Mouse (Mus musculus) spleen, postnatal 10 days (tissue): ENCODE data around the gene Hist1h4i.
"Not testable (repeated sequence)": the region's sequence is repeated elsewhere in the genome, so short reads cannot be mapped to it uniquely, and the experiment has no call there.

Experiments used
- DNase-seq, 2 experiments: peaks; one replicate each; pipeline ENCODE4 v3.0.0; 2021 to 2022; ENCODE audit warnings: low spot score in 2 of 2

Gene Hist1h4i

DNA sequence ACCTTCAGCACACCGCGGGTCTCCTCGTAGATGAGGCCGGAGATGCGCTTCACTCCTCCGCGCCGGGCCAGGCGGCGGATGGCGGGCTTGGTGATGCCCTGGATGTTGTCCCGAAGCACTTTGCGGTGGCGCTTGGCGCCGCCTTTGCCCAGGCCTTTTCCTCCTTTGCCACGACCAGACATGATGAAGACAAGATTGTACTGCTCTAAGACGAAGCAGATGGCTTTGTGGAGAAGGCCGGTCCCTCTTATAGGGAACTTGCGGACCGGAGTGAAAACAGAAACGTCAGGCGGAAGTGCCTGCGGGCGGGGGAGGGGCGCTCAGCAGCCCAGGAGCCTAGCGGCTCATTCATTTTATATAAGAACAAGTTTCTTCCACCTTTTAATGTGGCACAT, at the start of gene Hist1h4i:
TSS of gene Hist1h4i (minus strand) at position 221 of the 395 bp plus-strand sequence.
- peak; percentile 98 to 100 for DNase-seq

DNA sequence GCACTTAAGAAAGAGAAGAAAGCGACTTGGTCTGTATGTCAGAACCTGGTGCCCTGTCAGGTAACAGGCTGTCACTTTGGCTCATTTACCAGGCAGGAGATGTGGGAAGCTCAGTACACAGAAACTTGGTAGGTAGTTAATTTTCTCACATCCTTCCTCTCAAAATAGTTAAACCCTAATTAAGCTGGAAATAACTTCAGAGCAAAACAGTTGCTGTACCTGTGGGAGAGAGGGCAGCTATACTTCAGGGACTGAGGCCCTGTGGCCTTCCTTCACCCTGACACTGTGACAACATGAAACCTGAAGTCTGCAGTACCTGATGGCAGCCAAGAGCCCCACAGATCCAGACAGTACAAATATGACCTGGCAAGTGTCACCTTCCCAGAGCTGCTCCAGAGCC, 43.0 kb upstream of the Hist1h4i start, which contains the start of gene Vmn1r188:
TSS of gene Vmn1r188 (plus strand) at position 301 of the 400 bp plus-strand sequence.
- DNase-seq = not testable (repeated sequence)

DNA sequence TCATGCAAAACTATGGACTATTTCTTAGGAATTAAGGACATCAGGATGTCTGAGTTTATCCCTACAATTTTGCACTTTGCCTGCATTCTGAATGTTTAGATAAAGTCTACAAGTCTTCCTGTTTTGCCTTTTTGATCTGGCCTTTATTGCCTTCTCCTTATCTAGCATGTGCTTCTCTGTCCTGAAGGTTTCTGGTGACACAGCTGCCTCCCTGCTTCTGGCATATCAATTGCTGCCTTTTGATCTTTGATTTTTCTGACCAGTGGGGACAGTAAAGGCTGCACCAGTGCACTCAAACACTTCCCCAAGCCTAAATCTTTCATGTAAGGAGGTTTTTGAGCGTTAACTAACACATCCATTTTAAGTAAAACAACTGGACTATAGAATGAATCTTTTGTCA, 22.3 kb upstream of the Hist1h4i start:
- no peak for DNase-seq

DNA sequence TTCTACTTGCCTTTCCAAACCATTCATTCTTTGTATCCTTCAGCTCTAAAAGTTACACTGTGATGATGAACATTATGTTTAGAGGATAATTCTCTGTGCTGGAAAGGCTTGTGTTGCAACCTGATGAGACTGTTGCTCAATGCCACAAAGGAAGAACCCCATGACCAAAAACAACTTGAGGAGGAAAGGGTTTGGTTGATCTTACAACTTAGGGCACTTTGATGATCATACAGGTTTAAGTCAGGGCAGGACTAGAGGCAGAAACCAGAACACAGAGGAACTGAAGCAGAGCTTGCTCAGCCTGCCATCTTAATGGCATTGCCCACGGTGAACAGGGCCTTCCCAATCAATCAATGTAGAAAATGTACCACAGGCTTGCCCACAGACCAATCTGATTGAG, 20.3 kb upstream of the Hist1h4i start:
- no peak for DNase-seq

DNA sequence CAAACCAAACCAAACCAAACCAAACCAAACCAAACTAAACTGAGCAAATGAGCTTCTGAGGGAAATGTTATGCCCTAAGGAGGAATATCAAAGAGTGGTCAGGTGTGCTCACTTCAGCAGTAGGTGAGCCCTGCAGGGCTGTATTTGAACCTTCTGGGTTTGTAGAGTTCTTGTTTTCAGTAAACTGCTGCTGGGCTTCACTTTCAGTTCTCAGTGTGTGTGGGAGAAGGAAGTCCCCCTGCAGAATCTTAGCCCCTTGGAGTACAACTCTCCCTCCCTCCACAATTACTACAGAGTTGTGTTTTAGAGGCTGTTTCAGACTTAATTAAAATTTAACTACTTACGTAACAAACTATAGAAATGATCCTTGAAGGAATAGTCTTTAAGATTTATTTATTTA, 12.6 kb upstream of the Hist1h4i start:
- no peak for DNase-seq

DNA sequence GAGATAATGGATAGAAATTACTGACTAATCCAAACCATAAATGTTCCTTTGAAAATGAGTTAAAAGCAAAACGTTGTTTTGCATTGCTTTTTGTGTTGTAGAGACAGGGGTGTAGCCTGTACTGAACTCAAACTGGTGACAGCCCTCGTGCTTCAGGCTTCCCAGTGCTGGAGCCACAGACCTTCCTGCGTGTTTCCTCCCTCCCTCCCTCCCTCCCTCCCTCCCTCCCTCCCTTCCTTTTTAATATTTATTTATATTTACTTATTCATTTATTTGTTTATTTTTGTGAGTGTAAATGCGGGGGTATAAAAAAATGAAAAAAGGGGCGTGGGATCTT, 10.3 kb upstream of the Hist1h4i start:
- DNase-seq = no peak

DNA sequence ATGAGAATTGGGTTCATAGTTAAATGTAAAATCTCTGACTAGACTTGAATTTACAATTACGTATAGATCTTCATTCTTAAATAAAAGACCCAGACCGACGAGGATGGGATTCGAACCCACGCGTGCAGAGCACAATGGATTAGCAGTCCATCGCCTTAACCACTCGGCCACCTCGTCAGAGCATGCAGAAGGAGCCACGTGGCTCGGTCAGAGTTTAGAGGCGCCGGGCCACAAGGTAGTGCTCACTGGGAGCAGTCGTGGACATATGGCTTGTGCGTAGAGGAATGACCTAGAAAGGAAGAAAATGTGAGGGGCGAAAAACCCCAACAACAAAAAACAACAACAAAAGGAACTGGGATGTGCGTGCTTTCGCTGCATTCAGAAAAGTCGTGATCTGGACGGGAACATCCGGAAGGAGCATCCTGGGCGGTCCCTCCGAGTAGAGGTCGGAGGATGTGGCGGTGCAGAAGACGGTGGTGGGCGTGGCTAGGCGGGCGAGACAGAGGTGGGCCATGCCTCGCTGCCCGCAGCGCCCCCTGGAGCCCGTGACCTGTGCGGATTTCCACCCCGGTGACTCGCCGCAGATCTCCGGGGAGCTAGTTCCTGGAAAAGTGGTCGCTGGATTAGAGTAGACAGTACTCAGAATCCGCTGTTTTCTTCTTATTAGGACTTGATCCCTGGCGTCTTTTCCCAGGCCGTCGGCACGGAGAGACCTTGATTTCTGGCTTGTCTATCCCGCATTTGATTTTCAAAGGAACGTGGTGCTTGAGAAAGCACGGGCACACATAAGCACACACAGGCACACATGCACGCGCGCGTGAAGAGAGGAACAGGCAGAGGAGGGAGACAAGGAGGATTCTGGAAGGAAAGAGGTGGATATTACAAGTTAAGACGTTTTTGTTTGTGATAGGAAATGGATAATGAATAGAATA, 9.7 kb upstream of the Hist1h4i start:
- DNase-seq = peak; percentile 85 to 96

DNA sequence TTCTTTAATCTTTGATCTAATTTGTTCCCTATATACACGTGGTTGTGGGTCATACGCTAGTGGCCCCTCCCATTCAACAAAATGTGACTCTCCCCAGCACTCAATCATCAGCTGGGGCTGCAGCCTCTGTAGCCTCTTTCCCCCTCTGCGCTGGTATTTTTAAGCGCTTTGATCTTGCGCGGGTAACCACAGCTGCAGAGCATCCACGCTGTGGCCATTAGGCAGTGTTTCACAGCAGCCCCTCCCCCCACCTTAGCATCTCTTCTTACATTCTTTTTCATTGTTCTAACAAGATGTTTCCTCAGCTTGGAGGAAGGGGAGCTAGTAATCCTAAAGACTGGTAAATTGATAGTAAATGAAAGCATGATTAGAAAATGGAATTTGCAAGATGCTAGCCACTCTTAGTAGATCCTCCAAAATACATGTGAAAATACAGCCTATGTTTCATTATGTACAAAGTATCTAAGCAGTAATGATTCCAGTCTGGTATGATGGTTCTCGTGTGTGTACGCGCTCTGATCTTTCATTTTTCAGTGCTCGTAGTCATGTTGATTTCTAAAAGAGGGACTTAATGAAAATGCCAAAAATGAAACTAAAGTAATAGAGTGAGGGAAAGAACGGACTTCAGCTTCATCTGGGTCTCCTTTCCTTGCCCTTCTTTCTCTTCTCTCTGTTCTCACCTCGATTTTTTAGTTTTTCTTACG, 8.7 kb upstream of the Hist1h4i start:
- DNase-seq = peak in 1 of 2 experiments; percentile 63

DNA sequence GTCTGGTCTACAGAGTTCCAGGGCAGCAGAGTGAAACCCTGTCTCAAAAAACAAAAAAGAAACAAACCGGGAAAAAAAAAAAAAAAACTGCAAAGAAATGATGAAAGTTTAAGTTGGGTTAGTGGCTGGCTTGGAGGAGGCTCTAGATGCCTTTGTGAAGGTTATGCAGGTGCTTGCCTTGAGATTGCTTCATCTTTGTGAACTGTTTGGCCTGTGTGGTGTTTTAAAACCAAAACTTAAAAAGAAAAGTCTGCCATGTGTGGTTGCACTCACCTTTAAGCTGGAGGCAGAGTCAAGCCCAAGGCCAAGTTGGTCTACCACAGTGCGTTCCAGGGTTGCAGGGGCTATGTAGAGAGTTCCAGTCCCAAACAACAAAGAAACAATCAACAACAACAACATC, 7.9 kb upstream of the Hist1h4i start:
- no peak for DNase-seq

DNA sequence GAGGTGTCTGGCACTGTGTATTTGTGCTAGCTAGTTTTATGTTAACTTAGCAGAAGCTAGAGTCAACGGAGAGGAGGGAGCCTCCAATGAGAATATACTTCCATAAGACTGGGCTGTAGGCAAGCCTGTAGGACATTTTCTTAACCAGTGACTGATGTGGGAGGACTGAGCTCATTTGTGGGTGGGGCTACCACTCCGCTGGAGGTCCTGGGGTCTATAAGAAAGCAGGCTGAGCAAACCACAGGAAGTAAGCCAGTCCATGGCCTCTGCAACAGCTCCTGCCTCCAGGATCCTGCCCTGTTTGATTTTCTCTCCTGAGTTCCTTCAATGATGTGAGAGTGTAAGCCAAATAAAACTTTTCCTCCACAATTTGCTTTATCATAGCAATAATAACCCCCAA, 4.1 kb upstream of the Hist1h4i start:
- DNase-seq = no peak

DNA sequence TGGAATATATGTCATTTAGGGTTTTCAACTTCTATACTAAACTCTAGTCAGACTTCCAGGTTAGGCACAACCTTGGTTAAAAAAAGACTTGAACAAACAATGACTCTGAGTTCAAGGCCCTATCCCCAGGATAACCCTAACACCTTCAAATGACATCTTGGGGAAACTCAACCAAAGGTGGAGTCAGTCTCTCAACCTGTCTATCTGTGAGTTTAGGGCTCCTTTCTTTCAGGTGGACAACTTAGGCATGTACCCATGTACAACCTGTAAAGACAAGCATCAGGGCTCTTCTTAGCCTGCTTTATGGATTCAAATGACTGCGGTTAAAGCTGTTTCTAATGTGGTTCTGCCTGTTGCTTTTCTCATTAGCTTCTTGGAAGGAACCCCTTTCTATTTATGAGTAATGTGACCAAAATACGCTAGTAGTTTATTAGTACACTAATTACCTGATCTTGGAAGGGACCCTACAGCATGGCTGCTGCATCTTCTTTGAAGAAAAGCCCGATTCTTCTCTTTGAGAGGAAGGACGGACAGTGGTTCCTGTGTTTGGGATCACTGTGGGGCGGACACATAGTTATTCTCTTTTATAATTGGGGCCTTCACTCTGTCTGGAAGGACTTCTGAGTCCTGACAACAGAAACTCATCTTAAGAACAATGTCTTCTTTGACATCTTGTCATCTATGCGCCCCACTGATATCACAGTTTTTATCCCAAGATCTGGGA, 3.4 kb upstream of the Hist1h4i start:
- no peak for DNase-seq

DNA sequence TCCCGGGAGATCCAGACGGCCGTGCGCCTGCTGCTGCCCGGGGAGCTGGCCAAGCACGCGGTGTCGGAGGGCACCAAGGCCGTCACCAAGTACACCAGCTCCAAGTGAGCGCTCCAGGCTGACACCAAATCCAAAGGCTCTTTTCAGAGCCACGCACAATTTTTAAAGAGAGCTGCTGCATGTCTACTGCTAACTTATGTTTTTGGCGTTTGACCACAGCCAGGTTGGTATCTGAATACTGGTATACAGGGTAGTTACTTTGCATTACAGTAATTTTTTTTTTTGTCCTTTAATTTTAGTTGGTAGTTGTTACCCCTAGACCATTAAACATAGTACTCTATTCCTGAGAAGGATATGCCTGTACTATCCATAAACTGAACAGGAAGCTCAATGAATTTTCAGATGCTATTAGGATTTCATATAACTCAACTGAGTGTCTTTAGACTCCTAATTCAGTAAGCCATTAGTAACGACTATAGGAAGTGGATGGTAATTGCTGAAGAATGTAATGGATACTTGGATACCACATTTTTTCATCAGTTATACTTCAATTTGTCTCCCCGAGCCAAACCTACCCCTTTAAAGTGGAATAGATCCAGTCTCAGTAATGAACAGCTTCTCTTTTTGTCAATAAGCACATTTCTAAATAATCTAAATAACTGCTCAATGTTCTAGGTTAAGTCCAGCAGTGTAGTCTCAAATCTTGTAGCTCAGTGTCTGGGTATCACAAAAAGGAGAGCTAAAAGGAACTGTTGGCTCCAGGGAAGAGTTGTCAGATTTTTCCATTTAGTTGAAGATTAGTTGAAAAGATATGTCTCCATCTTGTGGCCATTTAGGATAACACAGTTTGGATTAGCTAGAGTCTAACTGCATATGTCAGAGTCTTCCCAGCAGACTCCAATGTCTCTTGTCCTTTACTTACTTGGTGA, 2.6 kb upstream of the Hist1h4i start:
- no peak for DNase-seq

DNA sequence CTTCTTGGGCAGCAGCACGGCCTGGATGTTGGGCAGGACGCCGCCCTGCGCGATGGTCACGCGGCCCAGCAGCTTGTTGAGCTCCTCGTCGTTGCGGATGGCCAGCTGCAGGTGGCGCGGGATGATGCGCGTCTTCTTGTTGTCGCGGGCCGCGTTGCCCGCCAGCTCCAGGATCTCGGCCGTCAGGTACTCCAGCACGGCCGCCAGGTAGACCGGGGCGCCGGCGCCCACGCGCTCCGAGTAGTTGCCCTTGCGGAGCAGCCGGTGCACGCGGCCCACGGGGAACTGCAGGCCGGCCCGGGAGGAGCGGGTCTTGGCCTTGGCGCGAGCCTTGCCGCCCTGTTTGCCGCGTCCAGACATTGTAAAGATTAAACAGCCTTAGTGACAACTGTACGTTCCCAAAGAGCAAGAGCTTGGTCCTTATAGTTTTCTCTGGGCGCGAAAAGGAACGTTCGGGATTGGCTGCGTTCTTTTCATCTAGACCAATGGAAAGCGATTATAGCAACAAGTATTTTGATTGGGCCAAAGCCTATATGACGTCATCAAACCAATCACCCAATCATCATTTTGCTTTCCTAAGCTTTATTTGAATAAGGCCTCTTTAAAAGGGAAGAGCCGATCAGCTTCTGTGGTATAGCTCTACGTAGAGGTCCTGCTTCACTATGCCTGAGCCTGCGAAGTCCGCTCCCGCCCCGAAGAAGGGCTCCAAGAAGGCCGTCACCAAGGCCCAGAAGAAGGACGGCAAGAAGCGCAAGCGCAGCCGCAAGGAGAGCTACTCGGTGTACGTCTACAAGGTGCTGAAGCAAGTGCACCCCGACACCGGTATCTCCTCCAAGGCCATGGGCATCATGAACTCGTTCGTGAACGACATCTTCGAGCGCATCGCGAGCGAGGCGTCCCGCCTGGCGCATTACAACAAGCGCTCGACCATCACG, 1.7 kb upstream of the Hist1h4i start, which contains the start of the genes Hist1h2ag and Hist1h2bj:
TSS of gene Hist1h2ag (minus strand) at position 377 of the 935 bp plus-strand sequence.
TSS of gene Hist1h2bj (plus strand) at position 647 of the 935 bp plus-strand sequence.
- peak; percentile 84 to 90 for DNase-seq

DNA sequence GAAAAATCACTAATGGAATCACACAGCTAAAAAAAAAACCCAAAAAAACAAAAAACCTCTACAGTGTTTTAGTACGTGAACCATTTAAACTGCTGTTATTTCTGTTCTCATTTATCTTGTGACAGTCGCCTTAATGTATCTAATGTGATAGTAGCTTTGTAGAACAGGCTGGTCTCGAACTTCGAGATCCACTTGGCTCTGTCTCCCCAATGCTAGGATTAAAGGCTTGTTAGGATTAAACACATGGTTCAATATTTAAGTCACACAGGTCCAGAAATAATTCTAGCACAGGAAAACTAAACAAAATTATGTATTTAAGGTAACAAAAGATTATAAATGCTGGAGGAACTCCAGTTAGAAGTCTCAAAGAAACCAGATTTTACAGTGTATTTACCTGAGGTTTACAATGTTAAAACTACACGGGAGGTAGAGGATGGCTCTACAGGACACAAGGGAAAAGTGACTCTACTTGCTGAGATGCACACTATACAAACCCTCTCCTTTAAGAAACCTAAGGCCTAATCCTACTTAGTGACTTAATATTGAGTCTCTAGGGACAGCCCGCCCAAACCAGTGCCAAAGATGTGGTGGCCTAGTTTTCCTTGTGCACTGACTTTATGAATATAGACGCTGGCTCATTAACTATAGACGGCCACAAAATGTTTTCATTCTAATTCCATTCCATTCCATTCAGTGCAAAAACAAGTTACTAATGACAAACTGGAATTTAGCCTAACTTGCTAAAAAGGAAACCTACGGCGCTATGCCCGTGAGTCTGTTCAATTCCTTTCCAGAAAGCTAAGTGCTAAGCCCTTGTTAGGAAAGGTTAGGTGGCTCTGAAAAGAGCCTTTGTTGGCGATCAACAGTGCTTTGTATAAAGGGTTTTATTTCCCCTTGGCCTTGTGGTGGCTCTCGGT, 747 bp upstream of the Hist1h4i start:
- no peak for DNase-seq

DNA sequence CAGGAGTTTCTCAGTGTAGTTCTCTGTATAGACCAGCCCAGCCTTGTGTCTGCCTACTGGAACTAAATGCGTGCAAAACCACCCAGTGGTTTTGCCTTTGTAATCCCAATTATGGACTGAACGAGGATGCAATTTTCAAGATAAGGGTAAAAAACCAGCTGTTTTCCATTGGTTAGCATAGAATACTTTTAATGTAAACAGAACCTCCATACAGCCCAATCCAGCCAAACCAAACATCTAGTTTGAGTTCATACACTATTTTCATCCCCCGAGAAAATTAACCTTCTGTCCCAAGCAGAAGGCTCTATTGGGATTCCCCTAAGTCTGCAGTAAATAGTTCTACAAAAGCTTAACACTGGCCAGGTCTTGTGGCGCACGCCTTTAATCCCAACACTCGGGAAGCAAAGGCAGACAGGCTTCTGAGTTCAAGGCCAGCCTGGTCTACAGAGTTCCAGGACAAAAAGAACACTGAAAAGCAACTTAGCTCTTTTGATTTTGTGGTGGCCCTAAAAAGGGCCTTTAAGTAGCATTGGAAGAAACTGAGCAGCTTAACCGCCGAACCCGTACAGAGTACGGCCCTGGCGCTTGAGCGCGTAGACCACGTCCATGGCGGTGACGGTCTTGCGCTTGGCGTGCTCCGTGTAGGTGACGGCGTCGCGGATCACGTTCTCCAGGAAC, 559 bp downstream of the Hist1h4i start:
- peak in 1 of 2 experiments; percentile 47 for DNase-seq

DNA sequence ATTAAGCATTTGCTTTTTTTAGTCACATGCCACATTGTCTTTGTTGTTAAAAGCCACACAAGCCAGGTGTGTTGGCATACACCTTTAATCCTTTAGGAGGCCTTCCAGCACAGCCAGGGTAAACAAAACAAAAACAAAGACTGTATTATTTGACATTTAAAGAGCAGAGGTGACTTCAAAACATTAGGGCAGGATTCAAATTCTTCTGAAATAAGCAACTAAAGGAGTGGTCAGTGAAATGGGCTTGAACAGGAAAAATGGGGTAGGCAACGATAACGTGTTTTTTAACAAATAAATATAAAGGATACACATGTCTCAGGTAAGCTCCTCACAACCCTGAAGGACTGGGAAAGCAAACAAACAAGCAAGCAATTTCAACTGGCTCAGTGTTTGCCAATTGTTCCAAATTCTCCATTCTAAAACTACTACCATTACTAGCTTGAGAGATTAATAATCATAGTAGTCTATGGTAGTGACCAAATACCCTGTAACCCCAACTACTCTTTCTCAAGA, 1.2 kb downstream of the Hist1h4i start:
- no peak for DNase-seq

DNA sequence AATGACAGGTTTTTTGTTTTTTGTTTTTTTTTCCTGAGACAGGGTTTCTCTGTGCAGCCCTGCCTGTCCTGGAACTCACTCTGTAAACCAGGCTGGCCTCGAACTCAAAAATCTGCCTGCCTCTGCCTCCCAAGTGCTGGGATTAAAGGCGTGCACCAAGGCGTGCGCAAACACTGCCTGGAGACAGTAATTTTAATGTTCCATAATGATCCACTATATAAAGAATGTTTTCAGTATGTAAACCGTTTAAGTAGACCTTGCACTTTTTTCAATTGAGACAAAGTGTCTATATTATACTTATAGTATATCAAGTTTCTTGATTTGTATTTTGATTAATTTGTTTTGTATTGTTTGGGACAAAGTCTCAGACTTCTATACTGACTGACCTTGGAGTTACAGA, 1.8 kb downstream of the Hist1h4i start:
- DNase-seq = no peak

DNA sequence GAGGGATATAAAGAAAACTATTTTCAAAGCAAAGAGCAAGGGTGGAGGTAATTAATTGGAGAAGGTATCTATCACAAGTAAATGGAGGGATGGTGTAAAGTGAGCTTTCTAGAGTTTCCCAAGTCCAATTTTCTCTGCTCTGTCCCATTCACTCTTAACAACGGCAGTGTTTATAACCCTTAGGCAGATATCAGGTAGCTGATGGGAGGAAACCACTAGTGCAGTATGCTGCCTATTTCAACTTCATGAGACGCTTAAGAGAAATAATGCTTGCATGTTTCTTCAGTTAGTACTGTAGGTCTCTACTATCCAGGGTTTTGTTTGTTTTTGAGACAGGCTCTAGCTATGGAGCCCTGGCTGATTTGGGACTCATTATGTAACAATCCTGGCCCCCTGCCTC, 3.7 kb downstream of the Hist1h4i start:
- no peak for DNase-seq
